Mouse (Mus musculus) heart, embryonic 12.5 days (tissue): ENCODE data around the gene Adcy9. TPM values are rescaled to one million over a fixed set of nuclear protein-coding genes. Genes with fewer than 3 reads are reported as not detected.

Experiments used
- ATAC-seq: fragments of 200-750 bp; cut with Nextera tagmentation; 2 replicates; pipeline ENCODE4 v1.8.0; 2017; ENCODE audit warnings: moderate TSS enrichment, moderate library complexity; ENCODE audit not compliant: insufficient number of reproducible peaks, low FRiP score
- H3K27ac ChIP-seq: fragments of 300-500 bp; sonication (generic); 2 replicates; pipeline ENCODE4 v1.5.1; 2016; ENCODE audit warnings: mild to moderate bottlenecking, moderate library complexity; ENCODE audit not compliant: poor library complexity, severe bottlenecking
- H3K27me3 ChIP-seq: fragments of 300-500 bp; sonication (generic); replicated peaks from 2 replicates; pipeline ENCODE4 v1.6.1; 2016; ENCODE audit warnings: mild to moderate bottlenecking, moderate library complexity
- H3K36me3 ChIP-seq: fragments of 300-500 bp; sonication (generic); 2 replicates; pipeline ENCODE4 v1.6.1; 2016; ENCODE audit warnings: mild to moderate bottlenecking, moderate library complexity
- H3K4me1 ChIP-seq: fragments of 300-500 bp; sonication (generic); replicated peaks from 2 replicates; pipeline ENCODE4 v1.6.1; 2016; ENCODE audit warnings: mild to moderate bottlenecking
- H3K4me2 ChIP-seq: fragments of 300-500 bp; sonication (generic); 2 replicates; pipeline ENCODE4 v1.6.1; 2016; ENCODE audit warnings: mild to moderate bottlenecking, moderate library complexity
- H3K4me3 ChIP-seq: fragments of 300-500 bp; sonication (generic); 2 replicates; pipeline ENCODE4 v1.5.1; 2016; ENCODE audit warnings: mild to moderate bottlenecking
- H3K9ac ChIP-seq: fragments of 300-500 bp; sonication (generic); 2 replicates; pipeline ENCODE4 v1.6.1; 2016; ENCODE audit warnings: mild to moderate bottlenecking, moderate library complexity
- H3K9me3 ChIP-seq: fragments of 300-500 bp; sonication (generic); replicated peaks from 2 replicates; pipeline ENCODE4 v1.6.1; 2016; ENCODE audit warnings: mild to moderate bottlenecking, moderate library complexity
- WGBS: fragments of 180-500 bp; shearing (Covaris S2); methylation state at CpG from one replicate; pipeline ENCODE4 v1.1.7; 2016; 5-methylcytosine and 5-hydroxymethylcytosine counted together
- polyA plus RNA-seq: library from polyadenylated mRNA; unstranded; fragments of >200 nt; fragmentation: Nextera tagmentation; extraction: Ambion mirVana; gene quantifications from 2 replicates; pipeline ENCODE4 v1.2.1, GENCODE M21; 2016

Adcy9 gene
- polyA plus RNA-seq, 1 experiment from 2014 or later = 0.88 TPM

DNA sequence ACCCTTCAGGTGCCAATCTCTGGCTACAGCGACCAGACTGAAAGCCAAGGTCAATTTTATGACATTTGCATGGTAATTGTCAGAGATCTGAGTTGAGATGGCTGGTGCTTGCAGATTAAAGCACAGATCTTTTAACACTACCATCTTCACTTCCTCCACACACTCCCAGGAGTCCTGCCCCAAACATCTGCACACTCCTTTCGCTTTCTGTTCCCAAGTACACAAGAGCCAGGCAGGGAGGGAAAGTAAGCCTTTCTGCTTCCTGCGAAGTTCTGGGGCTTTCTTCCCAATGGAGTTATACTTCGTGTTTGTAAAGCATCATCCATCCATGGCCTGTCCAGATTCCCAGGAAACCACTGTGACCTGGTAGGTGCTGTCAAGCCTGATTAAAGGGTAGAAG lies 38.8 kb downstream of the Adcy9 start:
- Histone ChIP-seq H3K4me1 (peaks cover 5% of the 10 kb centered on the region), H3K27me3 (no peaks in the 10 kb centered on the region), H3K36me3 (no peaks in the 10 kb centered on the region), H3K4me2 (no peak overlapping the region), H3K27ac (no peak overlapping the region), H3K4me3 (no peak overlapping the region), H3K9me3 (no peaks in the 10 kb centered on the region), H3K9ac (no peak overlapping the region)
- WGBS = 71% methylated on average over 4 of the region's 4 CpGs
- no peak for ATAC-seq

DNA sequence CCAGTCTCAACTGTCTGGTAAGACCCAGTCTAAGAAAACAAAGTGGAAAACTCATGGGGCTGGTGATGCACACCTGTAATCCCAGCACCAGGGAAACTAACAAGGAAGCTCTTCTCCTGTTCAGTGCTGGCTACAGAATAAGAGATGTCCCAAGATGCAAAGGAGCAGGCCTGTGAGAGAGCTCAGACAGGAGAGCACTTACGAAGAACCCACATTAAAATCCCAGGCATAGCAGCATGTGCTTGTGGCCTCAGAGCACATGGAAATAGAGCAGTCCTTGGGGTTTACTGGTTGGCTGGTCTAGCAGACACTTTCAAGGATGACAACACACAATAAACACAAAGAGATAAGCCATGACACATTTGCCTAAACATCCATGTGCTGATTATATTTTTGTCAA lies 41.5 kb downstream of the Adcy9 start:
- H3K4me2 ChIP-seq = no peak overlapping the region
- no peak overlapping the region for H3K9ac ChIP-seq
- no peaks in the 10 kb centered on the region for H3K27me3 ChIP-seq
- ATAC-seq = no peak
- H3K36me3 ChIP-seq = no peaks in the 10 kb centered on the region
- no peak overlapping the region for H3K4me3 ChIP-seq
- no peak overlapping the region for H3K27ac ChIP-seq
- no peaks in the 10 kb centered on the region for H3K9me3 ChIP-seq
- peaks cover 13% of the 10 kb centered on the region for H3K4me1 ChIP-seq
- 86% methylated on average over 1 of the region's 1 CpGs for WGBS

DNA sequence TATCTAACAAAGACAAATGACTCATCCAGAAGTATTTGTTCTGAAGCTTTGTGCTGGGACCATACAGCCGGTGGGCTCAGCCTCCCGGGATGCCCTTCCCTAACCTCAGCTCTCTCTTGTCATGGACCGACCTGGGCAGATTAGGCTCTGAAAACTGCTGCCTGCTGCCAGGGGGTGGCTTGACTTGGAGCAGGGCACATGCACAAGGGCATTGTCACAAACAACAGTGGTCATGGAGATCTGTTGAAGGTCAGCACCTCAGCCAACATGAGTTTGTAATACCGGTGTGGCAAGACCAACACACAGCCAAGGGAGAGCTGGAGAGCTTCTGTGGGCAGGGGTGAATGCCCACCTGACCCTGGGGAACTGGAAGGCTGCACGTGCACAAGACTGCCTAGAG lies 42.7 kb downstream of the Adcy9 start:
- H3K4me3 ChIP-seq = no peak overlapping the region
- 70% methylated on average over 5 of the region's 5 CpGs for WGBS
- peaks cover 10% of the 10 kb centered on the region for H3K4me1 ChIP-seq
- no peak for ATAC-seq
- H3K27ac ChIP-seq = no peak overlapping the region
- no peaks in the 10 kb centered on the region for H3K36me3 ChIP-seq
- H3K4me2 ChIP-seq = no peak overlapping the region
- no peak overlapping the region for H3K9ac ChIP-seq
- H3K27me3 ChIP-seq = no peaks in the 10 kb centered on the region
- H3K9me3 ChIP-seq = no peaks in the 10 kb centered on the region

DNA sequence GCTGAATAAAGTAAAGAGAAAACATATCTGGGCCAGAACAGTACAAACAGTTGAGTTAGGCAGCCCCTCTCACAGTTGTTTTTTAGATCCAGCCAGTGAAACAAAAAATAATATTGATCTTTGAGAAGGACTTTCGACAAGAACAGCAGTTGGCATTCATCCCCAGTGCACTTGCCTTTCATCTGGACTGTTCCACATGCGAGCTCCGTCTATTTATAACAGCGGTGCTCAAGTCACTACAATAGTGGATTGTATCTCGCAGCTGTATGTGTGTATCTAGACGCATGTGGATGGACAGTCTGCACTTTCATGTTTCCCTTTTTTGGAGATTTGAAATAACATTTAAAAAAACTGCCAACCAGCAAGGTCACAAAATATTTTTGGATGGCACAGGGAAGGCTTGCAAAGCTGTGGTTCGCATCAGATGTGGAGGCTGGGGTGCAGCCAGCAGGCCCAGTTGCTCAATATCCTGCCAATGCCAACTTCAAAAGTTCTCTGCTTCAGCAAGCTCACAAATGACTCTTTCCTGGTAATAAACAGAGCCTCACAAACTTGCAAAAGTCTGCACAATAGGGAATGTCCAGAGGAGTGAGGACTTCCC lies 45.4 kb downstream of the Adcy9 start:
- no peak overlapping the region for H3K4me3 ChIP-seq
- no peaks in the 10 kb centered on the region for H3K36me3 ChIP-seq
- no peak overlapping the region for H3K4me2 ChIP-seq
- H3K9ac ChIP-seq = no peak overlapping the region
- no peak for ATAC-seq
- no peaks in the 10 kb centered on the region for H3K9me3 ChIP-seq
- 46% methylated on average over 7 of the region's 7 CpGs for WGBS
- H3K27me3 ChIP-seq = no peaks in the 10 kb centered on the region
- H3K27ac ChIP-seq = no peak overlapping the region
- peaks cover 11% of the 10 kb centered on the region; the same call in 1 of the 2 replicates for H3K4me1 ChIP-seq

DNA sequence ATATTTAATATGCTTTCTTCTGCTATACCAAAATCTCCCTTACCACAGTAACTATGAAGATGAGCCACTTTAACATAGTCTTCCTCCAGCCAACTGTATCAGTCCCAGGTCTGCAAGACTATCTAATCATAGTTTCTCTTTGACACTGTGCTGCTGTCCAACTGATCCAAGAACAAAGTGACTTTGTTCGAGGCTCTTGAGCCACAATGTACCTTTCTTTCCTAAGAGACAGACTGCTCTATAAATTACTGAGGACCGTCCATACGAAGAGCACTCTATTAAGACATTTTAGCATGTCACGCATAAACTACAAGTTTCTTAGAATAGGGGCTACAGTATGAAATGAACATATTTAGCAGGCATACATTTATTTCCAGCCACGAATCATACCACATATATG lies 46.0 kb downstream of the Adcy9 start:
- Histone ChIP-seq H3K4me2 (no peak overlapping the region), H3K4me1 (peaks cover 11% of the 10 kb centered on the region; the same call in 1 of the 2 replicates), H3K27me3 (no peaks in the 10 kb centered on the region), H3K9me3 (no peaks in the 10 kb centered on the region), H3K9ac (no peak overlapping the region), H3K27ac (no peak overlapping the region), H3K4me3 (no peak overlapping the region), H3K36me3 (no peaks in the 10 kb centered on the region)
- WGBS = 66% methylated on average over 5 of the region's 5 CpGs
- ATAC-seq = no peak

DNA sequence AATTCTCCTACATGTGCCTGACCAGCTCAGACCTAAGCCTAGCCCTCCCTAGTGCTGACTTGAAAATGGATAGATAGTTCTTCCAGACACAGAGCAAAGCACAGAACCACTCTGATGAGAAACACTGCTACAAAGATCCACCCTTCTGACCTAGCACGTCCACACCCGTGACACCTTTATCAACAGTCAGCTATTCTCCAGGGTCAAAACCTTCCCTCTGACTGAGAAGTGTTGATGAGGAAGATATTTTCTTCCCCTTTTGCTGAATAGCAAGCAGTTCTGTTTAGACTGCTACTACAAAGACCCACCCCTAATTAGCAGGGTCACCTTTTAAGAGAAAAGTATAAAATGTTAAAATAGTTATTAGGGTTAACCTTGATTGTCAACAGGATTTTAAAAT lies 49.3 kb downstream of the Adcy9 start:
- Histone ChIP-seq H3K4me2 (no peak overlapping the region), H3K9me3 (no peaks in the 10 kb centered on the region), H3K36me3 (no peaks in the 10 kb centered on the region), H3K27ac (no peak overlapping the region), H3K4me3 (no peak overlapping the region), H3K9ac (no peak overlapping the region), H3K27me3 (no peaks in the 10 kb centered on the region), H3K4me1 (peaks cover 23% of the 10 kb centered on the region)
- no peak for ATAC-seq
- WGBS = 30% methylated on average over 2 of the region's 2 CpGs

- Histone ChIP-seq H3K9me3 (no peaks in the 10 kb centered on the region), H3K36me3 (no peaks in the 10 kb centered on the region), H3K4me1 (peaks cover 22% of the 10 kb centered on the region), H3K4me2 (no peak overlapping the region), H3K4me3 (no peak overlapping the region), H3K27ac (no peak overlapping the region), H3K9ac (no peak overlapping the region), H3K27me3 (no peaks in the 10 kb centered on the region)
- ATAC-seq = no peak
- WGBS = 76% methylated on average over 10 of the region's 10 CpGs
Observed at GRCm38 (mm10) chr16:4370141-4370541, 50.2 kb downstream of the Adcy9 start.

DNA sequence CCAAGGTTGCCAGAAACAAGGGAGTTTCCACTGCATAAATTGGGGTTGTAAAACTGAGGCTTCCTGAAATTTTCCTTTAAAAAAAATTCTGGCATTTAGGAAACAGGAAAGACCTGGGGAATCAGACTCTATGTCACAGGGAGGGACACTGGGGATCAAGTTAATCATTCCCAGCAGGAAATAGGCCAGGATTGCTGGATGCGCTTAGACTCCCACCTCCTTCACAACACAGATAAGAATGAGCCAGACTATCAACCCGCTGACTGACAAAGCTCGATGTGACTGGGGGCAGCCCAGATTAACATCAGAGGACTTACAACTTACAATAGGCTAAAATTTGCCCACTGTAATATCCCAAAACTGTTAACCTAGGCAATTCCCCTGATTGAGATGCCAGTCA lies 52.4 kb downstream of the Adcy9 start:
- H3K4me1 ChIP-seq = peaks cover 22% of the 10 kb centered on the region
- ATAC-seq = no peak

DNA sequence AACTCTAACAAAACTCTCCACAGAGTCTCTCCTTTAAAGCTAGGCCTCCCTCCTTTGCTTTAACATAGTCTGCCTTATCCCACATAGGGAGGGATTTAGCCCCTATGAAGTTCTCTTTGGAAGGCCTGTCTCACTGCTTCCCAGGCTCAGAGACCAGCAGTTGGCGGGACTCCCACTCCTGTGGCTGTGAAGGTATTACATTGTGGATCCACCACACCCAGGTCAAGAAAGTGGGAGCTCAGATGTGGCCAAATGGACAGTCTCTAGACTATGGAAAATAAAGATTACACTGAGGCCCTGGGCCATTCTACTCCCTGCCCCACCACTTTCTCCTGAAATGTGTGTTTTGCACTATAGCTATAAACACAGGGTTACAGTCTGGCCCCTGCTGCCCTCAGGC lies 53.0 kb downstream of the Adcy9 start:
- H3K4me3 ChIP-seq = no peak overlapping the region
- WGBS = 77% methylated on average over 1 of the region's 1 CpGs
- H3K9me3 ChIP-seq = no peaks in the 10 kb centered on the region
- H3K27me3 ChIP-seq = no peaks in the 10 kb centered on the region
- H3K27ac ChIP-seq = no peak overlapping the region
- no peaks in the 10 kb centered on the region for H3K36me3 ChIP-seq
- no peak overlapping the region for H3K4me2 ChIP-seq
- peaks cover 22% of the 10 kb centered on the region for H3K4me1 ChIP-seq
- 0 out of 2 replicates have a peak, but pooled peaks have one; percentile 4 for ATAC-seq
- H3K9ac ChIP-seq = no peak overlapping the region

More for the DNA sequence above, 52.4 kb downstream of the Adcy9 start:
- Histone ChIP-seq H3K9me3 (no peaks in the 10 kb centered on the region), H3K27me3 (no peaks in the 10 kb centered on the region), H3K36me3 (no peaks in the 10 kb centered on the region), H3K4me3 (no peak overlapping the region), H3K9ac (no peak overlapping the region), H3K4me2 (no peak overlapping the region), H3K27ac (no peak overlapping the region)
- 15% methylated on average over 3 of the region's 3 CpGs for WGBS

DNA sequence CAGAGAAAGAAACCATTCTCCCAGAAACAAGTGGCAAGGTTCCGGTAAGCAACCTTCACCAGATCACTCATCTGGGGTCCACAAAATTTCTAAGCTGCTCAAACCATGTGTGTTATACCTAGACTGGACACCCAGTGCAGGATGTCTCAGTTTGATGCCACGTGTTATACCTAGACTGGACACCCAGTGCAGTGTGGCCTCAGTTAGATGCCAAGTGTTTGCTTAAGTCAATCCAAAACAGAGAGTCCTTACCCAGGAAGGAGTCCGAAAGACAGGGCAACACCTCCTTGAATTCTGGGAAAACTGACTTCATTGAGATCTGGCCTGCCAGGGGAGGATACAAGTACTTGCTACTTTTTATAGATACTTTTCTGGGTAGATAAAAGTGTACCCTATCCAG lies 53.6 kb downstream of the Adcy9 start:
- Histone ChIP-seq H3K4me2 (no peak overlapping the region), H3K27me3 (no peaks in the 10 kb centered on the region; the same call in 1 of the 2 replicates), H3K27ac (no peak overlapping the region), H3K36me3 (no peaks in the 10 kb centered on the region), H3K4me3 (no peak overlapping the region), H3K9ac (no peak overlapping the region), H3K4me1 (peaks cover 22% of the 10 kb centered on the region), H3K9me3 (no peaks in the 10 kb centered on the region)
- WGBS = 87% methylated on average over 3 of the region's 3 CpGs
- no peak for ATAC-seq

GRCm38 (mm10) chr16:4363341-4364116 lies 56.8 kb downstream of the Adcy9 start:
- no peaks in the 10 kb centered on the region; the same call in 1 of the 2 replicates for H3K27me3 ChIP-seq
- no peak for ATAC-seq
- H3K4me1 ChIP-seq = peaks cover 18% of the 10 kb centered on the region
- H3K27ac ChIP-seq = no peak overlapping the region
- H3K4me2 ChIP-seq = no peak overlapping the region
- no peak overlapping the region for H3K9ac ChIP-seq
- no peak overlapping the region for H3K4me3 ChIP-seq
- H3K36me3 ChIP-seq = no peaks in the 10 kb centered on the region
- no peaks in the 10 kb centered on the region for H3K9me3 ChIP-seq
- WGBS = 63% methylated on average over 4 of the region's 4 CpGs
